Mouse (Mus musculus) MEL (cell line): Measurements from ENCODE around the gene Gpr156. TPM values are rescaled to one million over a fixed set of nuclear protein-coding genes. Genes with fewer than 3 reads are reported as not detected.

Experiments used
- DNase-seq: peaks from one replicate; pipeline ENCODE4 v3.0.0; 2011; ENCODE audit warnings: low read depth, low spot score
- H3K27ac ChIP-seq: 2 replicates; pipeline ENCODE4 v1.5.1; 2012; ENCODE audit warnings: low read depth, mild to moderate bottlenecking, control low read depth, low read length, moderate library complexity; ENCODE audit not compliant: control insufficient read depth
- H3K27me3 ChIP-seq, 2 experiments: fragments of 150-350 bp in 1 of 2; sonication (generic) in 1 of 2; 2 replicates each; pipeline ENCODE4 v1.6.1; 2012; ENCODE audit warnings: low read length in 2 of 2, mild to moderate bottlenecking in 2 of 2, improper control_type of control experiment in 1 of 2, moderate library complexity in 1 of 2; ENCODE audit not compliant: insufficient read depth in 2 of 2, control insufficient read depth in 1 of 2
- H3K36me3 ChIP-seq, 2 experiments: 2 replicates each; pipeline ENCODE4 v1.6.1; 2012 to 2014; ENCODE audit warnings: low read length in 2 of 2, improper control_type of control experiment in 1 of 2, inconsistent platforms in 1 of 2, mild to moderate bottlenecking in 1 of 2; ENCODE audit not compliant: insufficient read depth in 2 of 2, control insufficient read depth in 1 of 2
- H3K4me1 ChIP-seq, 2 experiments: fragments of 150-350 bp in 1 of 2; sonication (generic) in 1 of 2; 2 replicates each; pipeline ENCODE4 v1.6.1; 2012; ENCODE audit warnings: low read length in 2 of 2, improper control_type of control experiment in 1 of 2, mild to moderate bottlenecking in 1 of 2; ENCODE audit not compliant: insufficient read depth in 2 of 2, control insufficient read depth in 1 of 2
- H3K4me3 ChIP-seq, 2 experiments: fragments of 150-350 bp in 1 of 2; sonication (generic) in 1 of 2; 2 replicates each; pipeline ENCODE4 v1.5.1; 2012; ENCODE audit warnings: low read depth in 2 of 2, low read length in 2 of 2, mild to moderate bottlenecking in 2 of 2, moderate library complexity in 2 of 2, control low read depth in 1 of 2, improper control_type of control experiment in 1 of 2; ENCODE audit not compliant: control insufficient read depth in 1 of 2, insufficient read depth in 1 of 2
- H3K79me2 ChIP-seq: 2 replicates; pipeline ENCODE4 v1.6.1; 2012; ENCODE audit warnings: mild to moderate bottlenecking, low read length, moderate library complexity; ENCODE audit not compliant: control insufficient read depth, poor library complexity, insufficient read depth
- H3K9ac ChIP-seq: 2 replicates; pipeline ENCODE4 v1.6.1; 2012; ENCODE audit warnings: low read depth, mild to moderate bottlenecking, control low read depth, low read length, moderate library complexity; ENCODE audit not compliant: control insufficient read depth, poor library complexity, severe bottlenecking
- H3K9me3 ChIP-seq: fragments of 150-350 bp; sonication (generic); replicated peaks from 2 replicates; pipeline ENCODE4 v1.6.1; 2012; ENCODE audit warnings: mild to moderate bottlenecking, low read length, improper control_type of control experiment, moderate library complexity; ENCODE audit not compliant: insufficient read depth
- BHLHE40 ChIP-seq: IDR thresholded peaks from 2 replicates; pipeline ENCODE4 v1.6.1; 2012; ENCODE audit warnings: low read depth, mild to moderate bottlenecking, inconsistent platforms, low read length, improper control_type of control experiment, borderline replicate concordance
- CHD1 ChIP-seq: IDR thresholded peaks from 2 replicates; pipeline ENCODE4 v1.6.1; 2012; ENCODE audit warnings: low read depth, mild to moderate bottlenecking, inconsistent platforms, low read length, improper control_type of control experiment
- EP300 ChIP-seq, 2 experiments: IDR thresholded peaks; 2 replicates each; pipeline ENCODE4 v1.6.1; 2011; ENCODE audit warnings: improper control_type of control experiment in 2 of 2, low read length in 2 of 2, low read depth in 1 of 2, mild to moderate bottlenecking in 1 of 2
- ETS1 ChIP-seq: IDR thresholded peaks from 2 replicates; pipeline ENCODE4 v1.6.1; 2012; ENCODE audit warnings: low read depth, mild to moderate bottlenecking, inconsistent platforms, low read length, improper control_type of control experiment, moderate library complexity
- MAFK ChIP-seq: IDR thresholded peaks from 2 replicates; pipeline ENCODE4 v1.6.1; 2011; ENCODE audit warnings: low read depth, mild to moderate bottlenecking, low read length, improper control_type of control experiment, borderline replicate concordance
- MAZ ChIP-seq: IDR thresholded peaks from 2 replicates; pipeline ENCODE4 v1.6.1; 2012; ENCODE audit warnings: low read depth, mild to moderate bottlenecking, inconsistent platforms, low read length, improper control_type of control experiment
- MEF2A ChIP-seq: IDR thresholded peaks from 2 replicates; pipeline ENCODE4 v1.6.1; 2014; ENCODE audit warnings: low read depth, mild to moderate bottlenecking, inconsistent platforms, low read length, improper control_type of control experiment; ENCODE audit not compliant: poor library complexity, insufficient replicate concordance, severe bottlenecking; ENCODE audit errors: extremely low read depth
- MYB ChIP-seq: IDR thresholded peaks from 2 replicates; pipeline ENCODE4 v1.6.1; 2011; ENCODE audit warnings: mild to moderate bottlenecking, low read depth, low read length, improper control_type of control experiment
- MYC ChIP-seq: IDR thresholded peaks from 2 replicates; pipeline ENCODE4 v1.6.1; 2011; ENCODE audit warnings: low read depth, mild to moderate bottlenecking, low read length, improper control_type of control experiment, moderate library complexity
- NELFE ChIP-seq: IDR thresholded peaks from 2 replicates; pipeline ENCODE4 v1.6.1; 2011; ENCODE audit warnings: low read depth, low read length, improper control_type of control experiment
- POLR2A ChIP-seq, 2 experiments: IDR thresholded peaks; 2 replicates each; pipeline ENCODE4 v1.6.1; 2011 to 2012; ENCODE audit warnings: low read length in 2 of 2, mild to moderate bottlenecking in 2 of 2, control low read depth in 1 of 2, improper control_type of control experiment in 1 of 2, low read depth in 1 of 2, moderate library complexity in 1 of 2; ENCODE audit not compliant: control insufficient read depth in 1 of 2, insufficient read depth in 1 of 2, poor library complexity in 1 of 2
- RCOR1 ChIP-seq: IDR thresholded peaks from 2 replicates; pipeline ENCODE4 v1.6.1; 2012; ENCODE audit warnings: low read depth, mild to moderate bottlenecking, inconsistent platforms, low read length, improper control_type of control experiment
- SIN3A ChIP-seq: IDR thresholded peaks from 2 replicates; pipeline ENCODE4 v1.6.1; 2012; ENCODE audit warnings: low read length, improper control_type of control experiment, inconsistent platforms
- SMC3 ChIP-seq: IDR thresholded peaks from 2 replicates; pipeline ENCODE4 v1.6.1; 2011; ENCODE audit warnings: low read depth, low read length, improper control_type of control experiment
- TAL1 ChIP-seq: IDR thresholded peaks from 2 replicates; pipeline ENCODE4 v1.6.1; 2012; ENCODE audit warnings: mild to moderate bottlenecking, inconsistent platforms, low read length, moderate library complexity, mixed read lengths
- TCF12 ChIP-seq: IDR thresholded peaks from 2 replicates; pipeline ENCODE4 v1.6.1; 2014; ENCODE audit warnings: low read depth, mild to moderate bottlenecking, inconsistent platforms, low read length, improper control_type of control experiment, moderate library complexity
- UBTF ChIP-seq: IDR thresholded peaks from 2 replicates; pipeline ENCODE4 v1.6.1; 2012; ENCODE audit warnings: low read depth, mild to moderate bottlenecking, inconsistent platforms, low read length, improper control_type of control experiment, moderate library complexity, borderline replicate concordance; ENCODE audit not compliant: insufficient read depth
- USF1 ChIP-seq: IDR thresholded peaks from 2 replicates; pipeline ENCODE4 v1.6.1; 2014; ENCODE audit warnings: low read depth, mild to moderate bottlenecking, inconsistent platforms, low read length, improper control_type of control experiment, moderate library complexity
- USF2 ChIP-seq, 2 experiments: IDR thresholded peaks; 2 replicates each; pipeline ENCODE4 v1.6.1; 2011 to 2012; ENCODE audit warnings: improper control_type of control experiment in 2 of 2, low read length in 2 of 2, borderline replicate concordance in 1 of 2, inconsistent platforms in 1 of 2, low read depth in 1 of 2, mild to moderate bottlenecking in 1 of 2; ENCODE audit not compliant: insufficient read depth in 1 of 2
- ZC3H11A ChIP-seq: IDR thresholded peaks from 2 replicates; pipeline ENCODE4 v1.6.1; 2012; ENCODE audit warnings: low read depth, mild to moderate bottlenecking, inconsistent platforms, low read length, improper control_type of control experiment
- ZKSCAN1 ChIP-seq: IDR thresholded peaks from 2 replicates; pipeline ENCODE4 v1.6.1; 2012; ENCODE audit warnings: low read depth, mild to moderate bottlenecking, inconsistent platforms, low read length, improper control_type of control experiment, moderate library complexity
- ZNF384 ChIP-seq: IDR thresholded peaks from 2 replicates; pipeline ENCODE4 v1.6.1; 2012; ENCODE audit warnings: low read depth, mild to moderate bottlenecking, inconsistent platforms, low read length, improper control_type of control experiment
- polyA plus RNA-seq, 2 experiments: library from polyadenylated mRNA; stranded (reverse) in 1 of 2; unstranded in 1 of 2; fragments of >175 nt in 1 of 2; fragments of >200 nt in 1 of 2; gene quantifications; 2 replicates each; pipeline versions ENCODE4 v1.2.1 to v1.2.4; 2012; ENCODE audit warnings: low replicate concordance in 2 of 2, low read depth in 1 of 2; ENCODE audit not compliant: insufficient read length in 2 of 2, insufficient read depth in 1 of 2, missing spikeins in 1 of 2
- total RNA-seq: library from RNA; depleted of rRNA; stranded (reverse); fragments of 300-350 nt; gene quantifications from 2 replicates; pipeline ENCODE4 v1.2.3, GENCODE M21; 2012

Gpr156 gene
- total and polyA plus RNA-seq, 3 experiments: not detected

DNA sequence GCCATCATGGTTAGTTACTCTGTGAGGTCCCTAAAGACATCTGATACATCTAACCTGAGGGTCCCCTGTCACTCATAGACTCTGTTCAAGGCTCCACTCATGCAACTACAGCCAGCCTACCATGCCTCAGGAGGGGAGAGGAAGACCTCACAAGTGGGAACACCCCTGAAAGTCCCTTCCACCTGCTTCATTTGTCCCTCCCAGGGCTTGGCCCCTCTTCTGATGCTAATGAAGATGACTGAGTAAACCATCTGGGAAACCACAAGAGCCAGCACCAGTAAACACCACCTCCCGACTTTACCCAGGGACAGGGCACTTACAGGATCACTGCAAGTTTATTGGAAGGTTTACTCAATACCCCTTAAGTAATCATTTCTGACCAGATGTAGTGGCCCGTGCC, 85.5 kb downstream of the Gpr156 start:
- DNase-seq: no peak
- no peak overlapping the region for H3K4me3 ChIP-seq
- H3K27me3 ChIP-seq: peaks cover 0 to 7% of the 10 kb centered on the region in 2 experiments; a peak in 2 of 4 replicates
- TF ChIP-seq SMC3 (no peak), MEF2A (no peak), ETS1 (no peak), NELFE (no peak), USF1 (no peak), TCF12 (no peak), SIN3A (no peak), MYC (no peak), BHLHE40 (no peak), MAZ (no peak), ZKSCAN1 (no peak)
- H3K79me2 ChIP-seq: no peaks in the 10 kb centered on the region
- no peaks in the 10 kb centered on the region for H3K36me3 ChIP-seq
- no peaks in the 10 kb centered on the region for H3K4me1 ChIP-seq
- H3K9me3 ChIP-seq: no peaks in the 10 kb centered on the region
- H3K27ac ChIP-seq: no peak overlapping the region
- H3K9ac ChIP-seq: no peak overlapping the region

DNA sequence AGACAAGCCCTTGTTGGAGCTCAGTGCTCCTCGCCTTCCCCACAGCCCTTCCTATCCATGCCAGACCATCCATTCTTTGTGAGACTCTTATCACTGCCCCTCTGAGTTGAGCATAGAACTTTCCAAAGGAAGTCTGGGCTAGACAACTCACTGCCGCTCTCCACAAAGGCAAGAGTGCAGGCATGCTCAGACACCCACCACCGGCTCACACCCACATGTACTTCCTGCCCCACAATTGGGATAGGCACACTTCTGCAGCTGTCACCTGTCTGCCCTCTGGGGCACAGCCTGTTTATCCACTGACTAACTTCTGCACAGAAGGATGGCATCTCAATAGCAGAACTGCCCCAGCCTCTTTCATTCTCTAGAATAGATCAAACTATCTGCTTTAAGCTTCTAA, 86.2 kb downstream of the Gpr156 start:
- no peak overlapping the region for H3K27ac ChIP-seq
- no peak overlapping the region for H3K9ac ChIP-seq
- DNase-seq: no peak
- H3K4me1 ChIP-seq: no peaks in the 10 kb centered on the region
- no peaks in the 10 kb centered on the region for H3K79me2 ChIP-seq
- TF ChIP-seq MYB (no peak), MAFK (no peak), RCOR1 (no peak), USF2 (IDR thresholded peaks at IDR 0.05; ENCODE audit: borderline replicate concordance in 1 of 2, insufficient read depth in 1 of 2, low read depth in 1 of 2, low read length in 2 of 2) (no peak), EP300 (IDR thresholded peaks at IDR 0.05; ENCODE audit: low read depth in 1 of 2, low read length in 2 of 2) (no peak), UBTF (no peak), ETS1 (no peak), ZNF384 (no peak), TAL1 (no peak), MAZ (no peak), ZC3H11A (no peak), CHD1 (no peak), POLR2A (IDR thresholded peaks at IDR 0.05; ENCODE audit: control insufficient read depth in 1 of 2, insufficient read depth in 1 of 2, low read depth in 1 of 2, low read length in 2 of 2, poor library complexity in 1 of 2) (no peak)
- no peaks in the 10 kb centered on the region for H3K9me3 ChIP-seq
- H3K36me3 ChIP-seq: no peaks in the 10 kb centered on the region
- peaks cover 0 to 7% of the 10 kb centered on the region in 2 experiments; a peak in 2 of 4 replicates for H3K27me3 ChIP-seq
- no peak overlapping the region for H3K4me3 ChIP-seq
